Mouse (Mus musculus) right cerebral cortex, postnatal 4 days (tissue): ENCODE data around the gene Zfp804b.
A peak's percentile ranks its signal among the peaks of the same experiment; 100 is the strongest.
"Not testable (repeated sequence)": the region's sequence is repeated elsewhere in the genome, so short reads cannot be mapped to it uniquely, and the experiment has no call there.

ENCODE experiments used
- DNase-seq: peaks from one replicate; pipeline ENCODE4 v3.0.0-alpha.2; 2022

Zfp804b gene

GRCm38 (mm10) chr5:7344145-7345010, at the start of gene Zfp804b:
Zfp804b (minus strand) TSS chr5:7344756.
- peak; percentile 42 for DNase-seq

- DNase-seq = not testable (repeated sequence)
Observed at GRCm38 (mm10) chr5:7364616-7365015, 20.1 kb upstream of the Zfp804b start.

- DNase-seq = no peak
Observed at GRCm38 (mm10) chr5:7345011-7345389, 444 bp upstream of the Zfp804b start.

GRCm38 (mm10) chr5:7325594-7325993, 19.0 kb downstream of the Zfp804b start:
- no peak for DNase-seq

GRCm38 (mm10) chr5:7303819-7304218, 40.7 kb downstream of the Zfp804b start, which contains the start of gene Tex47:
Tex47 (plus strand) TSS chr5:7304119.
- DNase-seq = no peak

- no peak for DNase-seq
Observed at GRCm38 (mm10) chr5:7302969-7303368, 41.6 kb downstream of the Zfp804b start.

- DNase-seq = no peak
Observed at GRCm38 (mm10) chr5:7284336-7284735, 60.2 kb downstream of the Zfp804b start.

GRCm38 (mm10) chr5:7276659-7277455, 67.7 kb downstream of the Zfp804b start:
- no peak for DNase-seq

- DNase-seq = no peak
Observed at GRCm38 (mm10) chr5:7177589-7177988, 167.0 kb downstream of the Zfp804b start.

GRCm38 (mm10) chr5:7139658-7140057, 204.9 kb downstream of the Zfp804b start:
- DNase-seq = no peak

GRCm38 (mm10) chr5:7102387-7102786, 242.2 kb downstream of the Zfp804b start:
- DNase-seq = no peak

GRCm38 (mm10) chr5:7073936-7074631, 270.5 kb downstream of the Zfp804b start:
- no peak for DNase-seq

- DNase-seq = no peak
Observed at GRCm38 (mm10) chr5:7007468-7007867, 337.1 kb downstream of the Zfp804b start.

- no peak for DNase-seq
Observed at GRCm38 (mm10) chr5:6983993-6984392, 360.6 kb downstream of the Zfp804b start.

GRCm38 (mm10) chr5:6934837-6935236, 409.7 kb downstream of the Zfp804b start:
- no peak for DNase-seq

GRCm38 (mm10) chr5:6911290-6911689, 433.3 kb downstream of the Zfp804b start:
- no peak for DNase-seq

GRCm38 (mm10) chr5:6881396-6881795, 463.2 kb downstream of the Zfp804b start:
- no peak for DNase-seq

- no peak for DNase-seq
Observed at GRCm38 (mm10) chr5:6871566-6871965, 473.0 kb downstream of the Zfp804b start.

- no peak for DNase-seq
Observed at GRCm38 (mm10) chr5:6870970-6871369, 473.6 kb downstream of the Zfp804b start.

GRCm38 (mm10) chr5:6795396-6795795, 549.2 kb downstream of the Zfp804b start:
- no peak for DNase-seq

GRCm38 (mm10) chr5:6769357-6769892, 575.1 kb downstream of the Zfp804b start:
- no peak for DNase-seq
